Mouse (Mus musculus) ES-CJ7 (cell line): ENCODE data around the gene Dhx8.

ENCODE experiments used
- DNase-seq: peaks from one replicate; pipeline ENCODE4 v3.0.0; 2011; ENCODE audit warnings: low read depth, low spot score

Gene Dhx8

GRCm38 (mm10) chr11:101733596-101733995 lies 877 bp downstream of the Dhx8 start:
- DNase-seq, result no peak

- no peak for DNase-seq
Measured at GRCm38 (mm10) chr11:101756616-101757015, 23.9 kb downstream of the Dhx8 start.

- DNase-seq, result no peak
Measured at GRCm38 (mm10) chr11:101757366-101757765, 24.6 kb downstream of the Dhx8 start.

GRCm38 (mm10) chr11:101758431-101758830 lies 25.7 kb downstream of the Dhx8 start:
- DNase-seq, result no peak

GRCm38 (mm10) chr11:101759530-101759929 lies 26.8 kb downstream of the Dhx8 start:
- DNase-seq, result no peak

GRCm38 (mm10) chr11:101763723-101764122 lies 31.0 kb downstream of the Dhx8 start:
- DNase-seq, result peak; percentile 81

GRCm38 (mm10) chr11:101764546-101764945 lies 31.8 kb downstream of the Dhx8 start:
- no peak for DNase-seq

- DNase-seq, result no peak
Measured at GRCm38 (mm10) chr11:101767326-101767725, 34.6 kb downstream of the Dhx8 start.

GRCm38 (mm10) chr11:101768721-101769120 lies 36.0 kb downstream of the Dhx8 start:
- no peak for DNase-seq

GRCm38 (mm10) chr11:101770266-101770665 lies 37.5 kb downstream of the Dhx8 start:
- no peak for DNase-seq

- peak; percentile 71 for DNase-seq
Measured at GRCm38 (mm10) chr11:101772027-101772426, 39.3 kb downstream of the Dhx8 start.

- peak; percentile 99 for DNase-seq
Measured at GRCm38 (mm10) chr11:101772449-101772848, 39.7 kb downstream of the Dhx8 start.

GRCm38 (mm10) chr11:101776846-101777245 lies 44.1 kb downstream of the Dhx8 start:
- DNase-seq, result no peak

- no peak for DNase-seq
Measured at GRCm38 (mm10) chr11:101783135-101783534, 50.4 kb downstream of the Dhx8 start.

- DNase-seq, result no peak
Measured at GRCm38 (mm10) chr11:101783584-101783983, 50.9 kb downstream of the Dhx8 start.

GRCm38 (mm10) chr11:101784072-101784471 lies 51.4 kb downstream of the Dhx8 start:
- peak; percentile 50 for DNase-seq

- DNase-seq, result peak; percentile 84
Measured at GRCm38 (mm10) chr11:101784488-101785142, 51.9 kb downstream of the Dhx8 start.

GRCm38 (mm10) chr11:101785143-101785851 lies 52.6 kb downstream of the Dhx8 start, which contains the start of gene Etv4:
Etv4 (minus strand) TSS chr11:101785371.
- DNase-seq, result peak; percentile 98

- DNase-seq, result peak; percentile 93
Measured at GRCm38 (mm10) chr11:101785852-101786205, 53.1 kb downstream of the Dhx8 start.

- DNase-seq, result peak; percentile 79
Measured at GRCm38 (mm10) chr11:101786651-101787050, 53.9 kb downstream of the Dhx8 start.

GRCm38 (mm10) chr11:101787432-101787831 lies 54.7 kb downstream of the Dhx8 start:
- DNase-seq, result peak; percentile 89

- DNase-seq, result no peak
Measured at GRCm38 (mm10) chr11:101790811-101791526, 58.2 kb downstream of the Dhx8 start.

- no peak for DNase-seq
Measured at GRCm38 (mm10) chr11:101797355-101797754, 64.6 kb downstream of the Dhx8 start.
